15 mouse cellular contexts compared by ENCODE assay signal in the genomic region with DNA sequence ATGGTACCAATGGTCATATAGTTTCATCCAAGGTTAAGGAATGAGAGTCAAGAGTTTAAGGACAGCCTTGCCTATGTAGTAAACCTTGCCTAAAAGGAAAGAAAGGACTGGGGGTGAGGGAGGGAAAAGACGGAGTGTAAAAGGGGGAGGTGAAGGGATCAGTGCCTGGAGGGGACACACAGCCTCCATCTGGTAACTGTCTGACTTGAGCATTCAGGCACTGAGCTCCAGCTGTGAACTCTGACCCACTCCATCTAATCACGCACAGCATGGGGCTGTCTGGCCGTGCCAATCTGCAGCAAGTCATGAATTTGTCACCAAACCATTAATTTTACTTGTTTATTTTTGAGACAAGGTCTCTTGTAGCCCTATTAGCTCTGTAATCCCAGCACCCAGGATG.
A peak's percentile ranks its signal among the peaks of the same experiment; 100 is the strongest.
DNase-seq lines count a peak whose midpoint lies in the region; ATAC-seq and TF ChIP-seq lines count a peak whose summit lies in the region.
"Had no signal": no experiment of that assay in that cellular context is flagged by ENCODE, and none has a peak within 500 bp of the region (broad histone marks: within the 10 kb centered on the region; RNA-seq: fewer than 3 reads in every experiment).

No protein-coding gene starts in this region.

- ATAC-seq in hindbrain, embryonic 12.5 days (ENCODE audit: low FRiP score): no peak
- ATAC-seq in hindbrain, embryonic 14.5 days (ENCODE audit: low FRiP score): no peak
- ATAC-seq: CD4-positive, CD25-positive, alpha-beta regulatory T cell, adult 4 months; midbrain, embryonic 15.5 days had no signal

- DNase-seq in hindbrain, embryonic 14.5 days (ENCODE audit: low spot score): no peak
- DNase-seq in R1 (ENCODE audit: low read depth, low spot score): peak; percentile 39
- DNase-seq in brain, embryonic 14.5 days (ENCODE audit: low read depth): peak; percentile 44
- DNase-seq in limb, embryonic 10.5 days (ENCODE audit: low spot score): peak; percentile 69
- no peak for DNase-seq in frontal cortex, adult 2 months (ENCODE audit: extremely low spot score in 1 of 2, low spot score in 1 of 2)
- DNase-seq in gastrocnemius, postnatal 36 days: no peak
- DNase-seq: cerebellum, adult 11-12 months; kidney, adult 9 months; liver, embryonic 13.5 days; thymus, adult 18-20 months had no signal

- peaks cover 3% of the 10 kb centered on the region for H3K4me1 ChIP-seq in hindbrain, embryonic 12.5 days
- H3K4me1 ChIP-seq in hindbrain, embryonic 14.5 days (replicated peaks; ENCODE audit: control insufficient read depth, insufficient read depth, low read length): no peaks in the 10 kb centered on the region
- peaks cover 52% of the 10 kb centered on the region for H3K4me1 ChIP-seq in limb, embryonic 10.5 days
- H3K4me1 ChIP-seq: embryonic facial prominence, embryonic 12.5 days; midbrain, embryonic 15.5 days had no signal

- TF ChIP-seq CTCF in brain, embryonic 14.5 days (IDR thresholded peaks at IDR 0.05; ENCODE audit: borderline replicate concordance, extremely low read depth, insufficient read depth, insufficient read length): no peak

- no peak overlapping the region for H3K4me3 ChIP-seq in hindbrain, embryonic 12.5 days
- no peak overlapping the region for H3K4me3 ChIP-seq in hindbrain, embryonic 14.5 days (replicated peaks; ENCODE audit: low read length)
- no peak overlapping the region for H3K4me3 ChIP-seq in limb, embryonic 10.5 days
- H3K4me3 ChIP-seq: embryonic facial prominence, embryonic 12.5 days; layer of hippocampus, adult 2 months; liver, embryonic 13.5 days; midbrain, embryonic 15.5 days had no signal

- H3K36me3 ChIP-seq in hindbrain, embryonic 12.5 days: peaks cover 20% of the 10 kb centered on the region
- H3K36me3 ChIP-seq in hindbrain, embryonic 14.5 days (replicated peaks; ENCODE audit: control insufficient read depth, insufficient read depth): peaks cover 18% of the 10 kb centered on the region
- H3K36me3 ChIP-seq in limb, embryonic 10.5 days: peaks cover 7% of the 10 kb centered on the region; the same call in 1 of the 2 replicates
- H3K36me3 ChIP-seq: midbrain, embryonic 15.5 days had no signal

- intact Hi-C loops in gastrocnemius, postnatal 36 days (cut with DNase I): no loop called here

- H3K9me3 ChIP-seq in hindbrain, embryonic 12.5 days (replicated peaks): no peaks in the 10 kb centered on the region
- H3K9me3 ChIP-seq in hindbrain, embryonic 14.5 days (ENCODE audit: control insufficient read depth, low read length): no peaks in the 10 kb centered on the region
- H3K9me3 ChIP-seq in limb, embryonic 10.5 days (replicated peaks): no peaks in the 10 kb centered on the region
- H3K9me3 ChIP-seq: embryonic facial prominence, embryonic 12.5 days; liver, embryonic 13.5 days; midbrain, embryonic 15.5 days had no signal

- 22% methylated on average over 3 of the region's 3 CpGs for WGBS in hindbrain, embryonic 12.5 days
- WGBS in hindbrain, embryonic 14.5 days: 27% methylated on average over 3 of the region's 3 CpGs
- WGBS in limb, embryonic 10.5 days: 5% methylated on average over 3 of the region's 3 CpGs

- no peak overlapping the region for H3K4me2 ChIP-seq in hindbrain, embryonic 12.5 days (replicated peaks)
- no peak overlapping the region for H3K4me2 ChIP-seq in hindbrain, embryonic 14.5 days (replicated peaks)
- H3K4me2 ChIP-seq: embryonic facial prominence, embryonic 12.5 days; liver, embryonic 13.5 days; midbrain, embryonic 15.5 days had no signal

- no peak for TF ChIP-seq POLR2A in brain, embryonic 14.5 days (IDR thresholded peaks at IDR 0.05; ENCODE audit: borderline replicate concordance, extremely low read depth, insufficient read depth, insufficient read length, poor library complexity, severe bottlenecking)

- H3K27me3 ChIP-seq in hindbrain, embryonic 12.5 days: no peaks in the 10 kb centered on the region
- no peaks in the 10 kb centered on the region for H3K27me3 ChIP-seq in hindbrain, embryonic 14.5 days (ENCODE audit: control insufficient read depth, insufficient read depth, low read length)
- H3K27me3 ChIP-seq in limb, embryonic 10.5 days (ENCODE audit: low read depth, poor library complexity, severe bottlenecking): 0 out of 2 replicates have a peak, but pooled peaks cover 2% of the 10 kb centered on the region
- H3K27me3 ChIP-seq: embryonic facial prominence, embryonic 12.5 days; liver, embryonic 13.5 days; midbrain, embryonic 15.5 days had no signal

- H3K9ac ChIP-seq in hindbrain, embryonic 12.5 days: no peak overlapping the region
- no peak overlapping the region for H3K9ac ChIP-seq in hindbrain, embryonic 14.5 days
- H3K9ac ChIP-seq: embryonic facial prominence, embryonic 12.5 days; liver, embryonic 13.5 days; midbrain, embryonic 15.5 days had no signal

- H3K27ac ChIP-seq in hindbrain, embryonic 12.5 days: peak overlapping the region; percentile 7; the same call in 1 of the 2 replicates
- no peak overlapping the region for H3K27ac ChIP-seq in hindbrain, embryonic 14.5 days
- peak overlapping the region; percentile 47; the same call in 1 of the 2 replicates for H3K27ac ChIP-seq in limb, embryonic 10.5 days
- H3K27ac ChIP-seq: embryonic facial prominence, embryonic 12.5 days; layer of hippocampus, adult 2 months; liver, embryonic 13.5 days; midbrain, embryonic 15.5 days had no signal

Comparison
In these comparisons a context has a peak if more than half of its experiments do, and no peak if none do; other contexts are left out.
1. DNase-seq: peak in R1 (single experiment), brain, embryonic 14.5 days (single experiment) and limb, embryonic 10.5 days (single experiment); none in hindbrain, embryonic 14.5 days (single experiment), frontal cortex, adult 2 months (0 of 2) and gastrocnemius, postnatal 36 days (0 of 2).